In the genomic region with DNA sequence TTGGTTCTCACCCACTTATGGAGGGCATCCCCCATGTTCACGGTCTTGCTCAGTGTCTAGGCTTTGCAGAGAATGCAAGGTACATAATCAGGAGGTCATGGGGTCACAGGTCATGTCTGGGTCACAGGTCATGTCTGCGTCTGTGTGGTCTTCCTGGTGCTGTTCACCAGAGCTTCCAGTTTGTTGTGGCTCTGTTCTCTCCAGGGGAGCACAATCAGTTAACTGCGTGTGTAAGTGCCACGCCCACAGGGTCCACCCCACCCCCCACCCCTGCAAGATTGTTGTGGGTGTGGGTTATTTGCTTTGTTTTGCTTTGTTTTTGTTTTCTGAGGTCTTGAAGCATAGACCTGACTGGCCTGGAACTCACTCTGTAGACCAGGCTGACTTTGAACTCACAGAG, we compare ENCODE assay signal across 34 mouse cellular contexts. TPM values are rescaled to one million over a fixed set of nuclear protein-coding genes. Genes with fewer than 3 reads are reported as not detected.
"Had no signal": no experiment of that assay in that cellular context is flagged by ENCODE, and none has a peak within 500 bp of the region (broad histone marks: within the 10 kb centered on the region; RNA-seq: fewer than 3 reads in every experiment).

No protein-coding gene starts in this region.

- H3K9me3 ChIP-seq: heart, embryonic 10.5 days; heart, embryonic 13.5 days; heart, embryonic 15.5 days; hindbrain, embryonic 13.5 days; hindbrain, embryonic 15.5 days; kidney, embryonic 15.5 days; limb, embryonic 10.5 days; limb, embryonic 12.5 days; liver, embryonic 13.5 days; liver, embryonic 15.5 days had no signal

- DNase-seq: gastrocnemius, adult 2 months; gastrocnemius, postnatal 10 days; gastrocnemius, postnatal 25 days; heart, adult 18-20 months; heart, postnatal 14 days; heart, postnatal 36 days; kidney, adult 11 months; kidney, adult 2 months; kidney, adult 9 months; kidney, postnatal 14 days; kidney, postnatal 36 days; liver; liver, embryonic 13.5 days; liver, postnatal 0 days had no signal

- H3K4me3 ChIP-seq: gastrocnemius, adult 2 months; heart, embryonic 10.5 days; heart, embryonic 13.5 days; heart, embryonic 15.5 days; hindbrain, embryonic 13.5 days; hindbrain, embryonic 15.5 days; kidney, embryonic 15.5 days; layer of hippocampus, adult 2 months; left cerebral cortex, adult 2 months; limb, embryonic 10.5 days; limb, embryonic 12.5 days; liver, embryonic 13.5 days; liver, embryonic 15.5 days had no signal

- H3K4me2 ChIP-seq: heart, embryonic 13.5 days; heart, embryonic 15.5 days; hindbrain, embryonic 13.5 days; hindbrain, embryonic 15.5 days; kidney, embryonic 15.5 days; limb, embryonic 12.5 days; liver, embryonic 11.5 days; liver, embryonic 13.5 days; liver, embryonic 15.5 days had no signal

- H3K9ac ChIP-seq: heart, embryonic 13.5 days; heart, embryonic 15.5 days; hindbrain, embryonic 13.5 days; hindbrain, embryonic 15.5 days; kidney, embryonic 15.5 days; limb, embryonic 12.5 days; liver, embryonic 13.5 days; liver, embryonic 15.5 days; liver, postnatal 0 days had no signal

- ATAC-seq: hindbrain, postnatal 0 days; intestine, embryonic 16.5 days; liver, postnatal 0 days had no signal

- H3K36me3 ChIP-seq: heart, embryonic 10.5 days; heart, embryonic 13.5 days; heart, embryonic 15.5 days; hindbrain, embryonic 13.5 days; hindbrain, embryonic 15.5 days; kidney, embryonic 15.5 days; limb, embryonic 10.5 days; limb, embryonic 12.5 days; liver, embryonic 13.5 days; liver, embryonic 15.5 days had no signal

- H3K27ac ChIP-seq: gastrocnemius, adult 2 months; heart, embryonic 10.5 days; heart, embryonic 13.5 days; heart, embryonic 15.5 days; hindbrain, embryonic 13.5 days; hindbrain, embryonic 15.5 days; hindbrain, postnatal 0 days; kidney, embryonic 15.5 days; kidney, postnatal 0 days; layer of hippocampus, adult 2 months; left cerebral cortex, adult 2 months; limb, embryonic 10.5 days; limb, embryonic 12.5 days; liver, embryonic 13.5 days; liver, embryonic 15.5 days had no signal

RNA-seq across cellular contexts. Expression of a gene that starts 26.1 kb away (rescaled TPM):
- polyA plus RNA-seq: heart, embryonic 10.5 days; heart, embryonic 13.5 days; heart, embryonic 15.5 days; heart, postnatal 0 days; hindbrain, embryonic 11.5 days; hindbrain, embryonic 13.5 days; hindbrain, embryonic 15.5 days; hindbrain, postnatal 0 days; intestine, embryonic 14.5 days; intestine, embryonic 16.5 days; kidney, adult 2 months; kidney, embryonic 15.5 days; kidney, postnatal 0 days; large intestine, adult 2 months; limb, embryonic 10.5 days; limb, embryonic 12.5 days; limb, embryonic 14.5 days; liver, embryonic 11.5 days; liver, embryonic 13.5 days; liver, embryonic 15.5 days; liver, postnatal 0 days had no signal

RNA-seq across cellular contexts. Expression of a gene that starts 38.4 kb away (rescaled TPM):
- polyA plus RNA-seq: heart, embryonic 10.5 days; heart, embryonic 13.5 days; heart, embryonic 15.5 days; heart, postnatal 0 days; hindbrain, embryonic 11.5 days; hindbrain, embryonic 13.5 days; hindbrain, embryonic 15.5 days; hindbrain, postnatal 0 days; intestine, embryonic 14.5 days; intestine, embryonic 16.5 days; kidney, adult 2 months; kidney, embryonic 15.5 days; kidney, postnatal 0 days; large intestine, adult 2 months; limb, embryonic 10.5 days; limb, embryonic 12.5 days; limb, embryonic 14.5 days; liver, embryonic 11.5 days; liver, embryonic 13.5 days; liver, embryonic 15.5 days; liver, postnatal 0 days had no signal

RNA-seq across cellular contexts. Expression of a gene that starts 56.5 kb away (rescaled TPM):
- polyA plus RNA-seq: heart, embryonic 10.5 days; heart, embryonic 13.5 days; heart, embryonic 15.5 days; heart, postnatal 0 days; hindbrain, embryonic 11.5 days; hindbrain, embryonic 13.5 days; hindbrain, embryonic 15.5 days; hindbrain, postnatal 0 days; kidney, embryonic 15.5 days; limb, embryonic 10.5 days; limb, embryonic 12.5 days; liver, embryonic 11.5 days; liver, embryonic 13.5 days; liver, embryonic 15.5 days had no signal
